Mouse (Mus musculus) liver, postnatal 0 days (tissue): Measurements from ENCODE around the gene Foxn1.

ENCODE experiments used
- CTCF ChIP-seq: sonication (generic); IDR thresholded peaks from 2 replicates; pipeline ENCODE4 v1.5.1; 2016; ENCODE audit warnings: antibody characterized with exemption, low read depth
- EP300 ChIP-seq: IDR thresholded peaks from 2 replicates; pipeline ENCODE4 v1.6.1; 2016; ENCODE audit warnings: antibody characterized with exemption, low read depth, mild to moderate bottlenecking

DNA sequence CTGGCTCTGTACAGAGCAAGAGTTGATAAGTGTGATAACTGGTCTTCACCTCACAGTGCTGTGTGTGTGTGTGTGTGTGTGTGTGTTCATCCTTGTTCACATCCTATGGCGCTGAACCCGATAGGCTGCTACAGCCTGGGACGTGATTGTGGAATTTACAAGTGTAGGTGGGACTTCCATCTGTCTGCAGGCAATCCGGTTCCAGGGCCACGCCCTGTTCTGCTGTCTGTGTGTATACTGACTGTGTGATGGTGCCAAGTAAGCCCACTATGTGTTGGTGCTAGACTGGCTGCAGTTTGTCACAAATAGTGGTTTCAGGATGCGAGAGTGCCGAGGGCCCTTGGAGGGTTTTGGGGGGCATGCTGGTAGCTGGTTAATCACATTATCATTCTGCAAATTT, 4.1 kb downstream of the Foxn1 start:
- TF ChIP-seq CTCF (no peak), EP300 (no peak)
